Mouse (Mus musculus): ENCODE measurements at regions not wholly inside any gene's neighbourhood (a gene's known extent, or its start where the extent isn't known, plus 50 kb on each side); places are given as distances from the start of the nearest gene placed in this dataset.

DNA sequence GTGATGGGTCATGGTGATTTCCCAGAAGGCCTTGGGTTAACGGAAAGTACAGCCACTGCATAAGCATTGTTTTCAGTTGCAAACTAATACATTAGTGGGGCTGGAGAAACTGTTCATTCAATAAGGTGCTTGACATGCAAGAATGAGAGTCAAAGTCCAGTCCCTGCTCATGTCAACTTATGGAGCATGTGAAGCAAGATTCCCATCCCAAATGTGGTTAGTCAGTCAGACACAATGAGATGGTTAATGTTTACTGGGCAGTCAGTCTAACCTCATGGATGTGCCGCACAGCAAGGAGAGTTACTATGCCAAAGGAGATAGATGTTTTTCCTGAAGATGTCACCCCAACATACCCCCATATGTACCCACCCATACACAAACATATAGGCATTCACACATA is 993.8 kb upstream of the Jmjd1c start:
- DNase-seq (ENCODE audit: low spot score in 2 of 2) = no peak

DNA sequence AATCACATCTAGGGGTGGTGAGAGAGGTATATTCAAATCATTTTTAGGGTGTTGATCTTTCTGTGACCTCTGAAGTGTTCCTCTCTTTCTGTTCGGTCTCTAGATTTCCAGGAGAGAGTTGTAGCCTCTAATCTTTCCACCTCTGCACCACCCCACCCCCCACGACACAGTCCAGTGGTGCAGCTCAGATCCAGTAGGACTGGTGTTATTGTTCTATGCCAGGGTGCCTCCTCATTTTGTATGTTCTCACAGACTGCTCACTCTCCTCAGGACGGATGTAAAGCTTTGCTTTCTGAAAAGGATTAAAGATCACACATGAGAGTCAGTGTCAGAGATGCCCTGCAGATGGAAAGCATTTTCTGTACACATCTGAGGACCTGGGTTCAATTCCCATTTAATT is 964.6 kb upstream of the Jmjd1c start:
- DNase-seq (ENCODE audit: low spot score in 2 of 2) = no peak

DNA sequence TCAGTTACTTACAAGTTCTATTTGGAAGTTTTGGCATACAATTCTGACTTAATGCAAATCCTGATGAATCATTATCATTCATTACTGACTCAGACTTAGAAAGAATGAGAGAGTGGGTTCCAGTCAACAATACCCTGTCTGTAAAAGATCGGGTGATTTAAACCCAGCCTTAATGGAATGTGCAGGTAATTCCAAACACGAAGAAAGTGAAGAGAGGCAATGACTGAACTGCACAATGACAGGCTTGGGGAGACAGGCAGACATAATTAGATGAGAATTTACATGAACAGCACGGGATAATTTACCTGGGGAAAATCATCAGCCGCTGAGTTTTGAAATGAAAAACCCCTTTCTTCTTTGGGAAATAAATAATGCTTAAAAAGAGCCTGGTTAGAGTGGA is 963.9 kb upstream of the Jmjd1c start:
- DNase-seq (ENCODE audit: low spot score in 2 of 2) = no peak

DNA sequence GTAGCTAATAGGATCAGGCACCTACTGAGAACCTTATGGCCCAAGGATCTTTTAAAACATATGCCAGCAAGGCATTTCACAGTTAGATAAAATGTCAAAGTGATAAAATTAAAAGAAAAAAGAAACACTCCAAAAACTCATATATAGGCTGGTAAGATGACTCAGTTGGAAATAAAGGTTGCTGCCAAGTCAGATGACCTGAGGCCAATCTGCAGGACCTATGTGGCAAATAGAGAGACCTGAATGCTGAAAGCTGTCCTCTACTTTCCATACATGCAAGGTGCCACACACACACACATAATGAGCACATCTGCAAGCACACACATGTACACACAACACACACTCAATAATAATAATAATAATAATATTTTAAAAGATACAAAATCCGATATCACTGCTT is 953.5 kb upstream of the Jmjd1c start:
- no peak for DNase-seq (ENCODE audit: low spot score in 2 of 2)

DNA sequence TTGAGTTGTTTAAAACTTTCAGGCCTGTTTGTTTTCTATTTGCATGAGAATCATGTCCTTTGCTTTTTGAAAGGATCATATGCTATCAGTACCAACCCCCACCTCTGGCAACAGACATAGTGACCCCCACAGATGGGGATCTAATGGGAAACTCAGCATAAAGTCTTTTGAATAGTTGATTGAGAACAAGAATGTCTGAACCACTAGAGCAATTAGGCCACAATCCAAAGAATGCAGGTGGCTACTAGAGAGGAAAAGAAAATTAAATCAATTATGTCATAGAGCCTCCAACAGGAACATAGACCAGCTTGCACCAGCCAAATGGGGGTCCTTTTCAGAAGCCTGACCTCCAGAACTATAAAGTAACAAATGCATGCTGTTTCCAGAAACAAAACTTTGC is 953.0 kb upstream of the Jmjd1c start:
- DNase-seq (ENCODE audit: low spot score in 2 of 2) = no peak

DNA sequence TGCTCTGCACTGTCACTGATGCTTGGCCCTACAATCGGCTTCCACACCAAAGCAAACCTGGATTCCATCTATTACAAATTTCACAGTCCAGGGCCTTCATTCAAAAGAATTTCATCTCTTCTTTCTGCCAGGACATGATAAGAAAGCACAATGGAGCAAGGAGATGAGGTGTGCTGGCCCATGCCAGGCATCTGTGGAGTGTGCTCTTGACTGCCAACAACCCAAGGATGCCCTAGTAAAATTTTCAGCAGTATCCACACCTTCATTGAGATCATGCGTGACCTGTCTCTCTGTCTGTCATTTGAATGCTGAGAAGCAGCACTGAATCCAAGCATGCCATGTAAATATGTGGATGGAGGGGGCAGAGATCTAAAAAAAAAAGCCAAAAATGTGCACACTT is 945.0 kb upstream of the Jmjd1c start:
- DNase-seq (ENCODE audit: low spot score in 2 of 2) = no peak

DNA sequence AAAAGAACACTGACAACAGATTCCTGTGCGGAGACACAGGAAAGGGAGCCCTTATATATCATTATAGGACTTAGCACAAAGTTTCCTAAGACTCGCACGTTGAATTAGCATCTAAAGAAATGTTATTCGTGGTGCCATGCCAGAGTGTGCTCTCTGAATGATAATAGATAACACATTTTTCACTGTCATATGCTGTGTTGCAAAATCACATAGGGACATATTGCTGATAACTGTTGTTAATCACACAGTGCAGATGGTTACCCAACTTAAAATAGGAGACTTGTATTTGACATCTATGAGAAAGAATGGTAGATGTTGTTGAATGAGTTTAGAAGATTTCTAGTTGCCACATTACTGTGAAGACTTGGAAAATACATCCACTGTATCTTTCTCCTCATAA is 943.1 kb upstream of the Jmjd1c start:
- no peak for DNase-seq (ENCODE audit: low spot score in 2 of 2)

DNA sequence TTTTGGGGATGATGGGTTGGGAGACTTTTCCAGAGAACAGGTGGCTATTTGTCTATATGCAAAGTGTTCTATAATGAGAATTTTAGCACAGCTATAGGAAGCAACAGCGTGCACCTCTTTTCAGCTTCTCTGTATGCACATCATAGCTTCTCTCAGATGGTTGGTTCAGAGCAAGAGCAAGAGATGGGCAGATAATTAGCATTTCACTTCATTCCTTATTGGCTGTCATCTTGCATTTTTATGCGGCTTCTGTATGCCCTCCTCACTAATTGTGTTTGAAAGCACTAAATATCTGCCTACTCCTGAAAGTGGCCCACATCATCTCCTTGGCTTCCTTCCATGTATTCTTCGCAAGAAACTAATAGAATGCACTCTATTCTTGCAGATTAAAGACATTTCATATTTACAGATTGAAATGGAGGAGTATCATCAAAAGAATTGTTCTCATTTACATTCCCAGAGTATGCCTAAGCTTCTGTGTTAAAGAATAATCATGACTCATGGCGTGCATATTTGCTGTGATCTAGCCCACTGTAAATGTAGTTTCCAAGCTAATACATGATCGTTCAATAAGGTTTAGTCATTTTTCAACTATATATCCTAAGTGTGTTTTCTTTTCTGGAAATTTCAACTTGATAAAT is 934.9 kb upstream of the Jmjd1c start:
- no peak for DNase-seq (ENCODE audit: low spot score in 2 of 2)

DNA sequence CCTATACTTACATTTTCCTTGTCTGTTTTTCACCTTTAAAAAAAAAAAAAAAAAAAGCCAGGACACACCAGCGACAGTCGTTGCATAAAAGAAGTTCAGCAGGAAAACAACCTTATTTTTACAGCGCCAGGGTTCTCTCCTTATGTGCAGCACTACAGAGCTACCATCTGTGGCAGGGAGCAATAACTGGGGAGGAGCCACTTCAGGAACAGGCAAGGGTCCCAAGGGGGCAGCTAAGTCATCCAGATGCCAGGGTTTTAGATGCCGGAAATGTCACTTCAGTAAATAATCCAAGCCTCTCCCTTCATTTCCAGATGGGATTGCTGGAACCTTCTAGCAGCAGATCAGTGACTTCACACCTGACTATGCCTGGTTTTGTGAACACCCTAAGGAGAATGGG is 923.1 kb upstream of the Jmjd1c start:
- DNase-seq (ENCODE audit: low spot score in 2 of 2) = no peak

DNA sequence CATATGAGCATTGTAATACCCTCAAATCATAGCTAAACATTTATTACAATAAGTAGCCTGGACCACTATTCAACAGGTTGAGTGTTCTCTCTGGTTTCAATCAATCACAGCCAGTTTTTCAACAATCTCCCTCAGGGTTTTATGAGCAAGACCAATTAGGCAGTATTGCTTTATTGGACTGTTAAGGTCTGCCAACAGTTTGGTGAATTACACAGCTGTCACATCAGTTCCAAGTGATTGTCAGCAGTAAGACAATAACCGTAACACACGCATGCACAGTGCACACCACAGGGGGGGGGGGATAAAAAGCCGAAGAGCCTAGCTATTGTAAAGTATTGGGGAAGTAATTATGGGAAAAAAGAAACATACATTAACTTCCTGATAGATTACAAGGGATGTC is 918.6 kb upstream of the Jmjd1c start:
- DNase-seq (ENCODE audit: low spot score in 2 of 2) = no peak

DNA sequence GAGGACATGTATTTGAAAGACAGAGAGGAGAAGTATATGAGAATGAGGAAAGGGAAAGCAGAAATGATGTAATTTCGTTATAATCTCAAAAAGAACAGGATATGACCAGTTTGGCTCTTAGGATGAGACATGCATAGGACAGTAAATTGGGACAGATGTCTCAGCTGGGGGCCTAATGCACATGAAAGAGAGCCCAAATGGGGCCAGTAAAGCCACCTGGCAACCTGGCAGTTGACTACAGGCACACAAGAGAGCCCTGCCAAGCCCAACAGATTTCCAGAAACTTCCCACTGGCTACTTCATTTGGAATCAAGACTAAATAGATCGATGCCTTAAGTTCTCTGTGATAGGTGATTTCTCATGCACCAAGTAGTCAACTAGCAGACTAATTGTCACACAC is 914.7 kb upstream of the Jmjd1c start:
- DNase-seq (ENCODE audit: low spot score in 2 of 2) = no peak

DNA sequence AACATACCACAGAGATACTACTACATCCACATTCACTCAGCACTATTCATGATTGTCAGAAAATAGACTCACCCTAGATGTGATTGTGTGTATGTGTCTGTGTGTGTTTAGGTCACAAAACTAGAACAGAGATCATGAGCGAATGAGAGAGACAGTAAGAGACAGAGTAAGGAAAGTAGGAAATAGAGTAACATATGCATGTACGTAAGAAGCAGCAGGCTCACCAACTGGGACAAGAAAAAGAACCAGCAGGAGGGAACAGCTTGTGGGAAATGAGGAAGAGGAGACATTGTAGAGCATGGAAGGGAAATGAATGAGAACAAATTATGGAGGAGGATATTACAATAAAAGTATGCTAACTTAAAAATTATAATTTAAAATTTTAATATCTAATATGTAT is 912.9 kb upstream of the Jmjd1c start:
- DNase-seq (ENCODE audit: low spot score in 2 of 2) = no peak

DNA sequence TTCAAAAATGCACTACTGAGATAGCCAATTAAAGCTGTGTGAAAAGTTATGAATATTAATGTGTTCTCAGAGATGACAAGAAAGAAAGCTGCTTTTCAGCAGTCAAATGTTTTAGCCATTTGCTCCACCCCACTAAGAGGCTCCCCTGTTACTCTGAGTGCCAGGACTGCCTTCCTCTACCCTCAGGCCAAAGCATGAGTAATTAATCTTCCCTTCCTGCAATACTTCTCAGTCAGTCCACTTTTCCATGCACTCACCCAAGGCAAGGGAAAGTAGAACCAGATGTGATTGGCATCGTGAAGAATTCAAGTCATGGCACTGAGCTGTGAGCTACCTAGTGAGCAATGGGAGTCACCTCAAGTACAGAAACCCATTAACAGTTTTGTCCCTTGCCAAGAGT is 908.9 kb upstream of the Jmjd1c start:
- no peak for DNase-seq (ENCODE audit: low spot score in 2 of 2)

DNA sequence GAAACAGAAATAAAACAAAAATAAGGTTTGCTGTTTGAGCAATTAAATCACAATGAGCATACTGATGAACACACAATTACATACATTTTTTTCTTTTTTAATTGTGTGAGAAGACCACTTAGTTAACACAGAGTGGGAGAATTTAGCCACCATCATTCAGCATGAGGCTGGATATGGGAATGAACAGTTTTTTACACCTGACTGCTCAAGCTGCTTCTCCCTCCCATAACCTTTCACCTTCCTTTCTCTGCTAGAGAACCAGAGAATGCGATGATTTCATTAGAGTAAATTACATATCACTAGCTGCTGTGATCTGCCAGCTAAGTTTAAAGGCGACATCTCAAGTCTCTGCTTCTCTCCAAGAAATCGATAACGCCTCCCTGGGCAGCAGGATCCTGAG is 894.8 kb upstream of the Jmjd1c start:
- no peak for DNase-seq (ENCODE audit: low spot score in 2 of 2)

DNA sequence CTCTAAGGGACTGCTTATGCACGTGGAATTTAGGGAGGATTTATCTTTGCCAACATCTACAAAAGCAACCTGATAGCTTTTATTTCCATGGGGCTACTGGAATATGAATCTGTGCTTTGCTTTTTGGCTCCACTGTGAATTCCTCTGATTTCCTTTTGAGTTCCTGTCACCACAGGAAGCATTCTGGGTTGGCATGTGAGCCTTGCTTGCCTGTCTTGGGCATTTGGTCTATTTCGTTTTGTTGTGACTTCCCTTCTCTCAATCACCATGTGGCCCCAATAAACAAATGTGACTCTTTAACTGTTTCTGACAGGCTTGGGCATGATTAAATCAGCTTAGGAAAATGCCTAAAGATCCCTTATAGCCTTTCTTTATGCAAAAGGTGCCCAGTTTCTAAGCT is 867.8 kb upstream of the Jmjd1c start:
- no peak for DNase-seq (ENCODE audit: low spot score in 2 of 2)

DNA sequence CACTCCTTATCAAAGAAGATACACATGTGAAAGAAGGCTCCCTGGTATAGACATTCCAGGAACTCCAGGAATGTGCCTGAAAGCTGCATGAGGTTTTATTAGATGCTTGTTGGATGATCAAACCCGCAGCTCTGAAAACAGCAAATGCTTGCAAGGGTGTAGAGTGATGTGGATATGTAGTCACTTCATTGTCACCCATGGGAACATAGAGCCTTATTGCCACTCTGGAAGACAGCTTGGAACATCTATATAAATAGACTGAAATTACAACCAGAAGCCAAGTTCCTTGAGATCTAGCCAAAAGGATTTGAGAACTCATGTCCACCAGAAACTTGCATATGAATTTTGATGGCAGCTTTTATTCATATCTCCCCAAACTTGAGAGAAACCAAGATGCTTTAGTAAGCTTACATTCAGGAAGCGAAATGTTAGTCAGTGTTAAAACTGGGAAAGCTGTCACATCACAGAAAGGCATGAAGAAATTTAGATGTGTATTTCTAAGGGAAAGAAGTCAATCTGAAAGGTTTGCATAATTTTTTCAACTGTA is 861.5 kb upstream of the Jmjd1c start:
- no peak for DNase-seq (ENCODE audit: low spot score in 2 of 2)

DNA sequence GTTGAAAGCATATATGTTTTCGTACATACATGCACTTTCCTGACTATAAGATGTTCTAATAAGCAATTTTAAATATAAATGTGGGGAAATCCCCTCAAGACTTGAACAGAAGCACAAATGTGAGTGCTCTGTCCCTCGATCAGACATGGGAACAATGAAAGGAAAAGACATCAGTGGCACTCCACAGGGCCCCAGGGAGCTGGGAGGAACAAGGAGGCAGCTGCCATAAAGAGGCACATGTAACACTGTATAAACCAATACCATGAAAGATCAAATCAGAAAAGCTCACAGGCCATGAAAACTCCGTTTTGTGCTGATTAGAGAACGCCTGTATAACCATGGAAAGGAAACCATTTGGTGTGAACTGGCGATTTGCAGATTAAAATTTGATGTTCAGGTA is 839.5 kb upstream of the Jmjd1c start:
- DNase-seq (ENCODE audit: low spot score in 2 of 2) = no peak

DNA sequence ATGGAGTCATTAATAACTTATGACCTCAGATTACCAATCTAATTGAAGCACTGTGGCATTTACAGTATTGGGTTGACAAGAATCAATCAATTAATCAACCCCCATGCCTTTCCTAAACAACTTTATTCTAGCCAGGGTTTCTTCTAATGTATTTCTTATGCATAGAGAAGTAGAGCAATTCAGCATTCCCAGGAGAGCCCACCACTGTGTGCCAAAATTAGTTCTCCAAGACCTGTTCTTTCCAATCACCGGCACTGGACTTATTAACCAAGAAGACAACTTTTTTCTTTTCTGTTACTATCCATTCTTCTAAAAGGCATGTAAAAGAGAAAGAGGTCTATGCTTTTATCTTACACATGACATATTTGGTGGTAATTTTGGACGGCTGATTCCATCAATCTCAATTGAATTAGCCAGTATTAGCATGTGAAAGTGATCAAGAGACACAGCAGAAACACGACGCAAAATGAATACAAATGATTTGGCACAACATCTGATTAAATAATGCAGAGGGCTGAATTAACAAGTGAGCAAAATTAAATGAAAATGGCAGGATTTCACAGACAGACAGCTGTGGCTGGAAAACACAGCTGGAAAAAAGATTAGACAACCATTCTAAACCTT is 825.2 kb upstream of the Jmjd1c start:
- no peak for DNase-seq (ENCODE audit: low spot score in 2 of 2)

DNA sequence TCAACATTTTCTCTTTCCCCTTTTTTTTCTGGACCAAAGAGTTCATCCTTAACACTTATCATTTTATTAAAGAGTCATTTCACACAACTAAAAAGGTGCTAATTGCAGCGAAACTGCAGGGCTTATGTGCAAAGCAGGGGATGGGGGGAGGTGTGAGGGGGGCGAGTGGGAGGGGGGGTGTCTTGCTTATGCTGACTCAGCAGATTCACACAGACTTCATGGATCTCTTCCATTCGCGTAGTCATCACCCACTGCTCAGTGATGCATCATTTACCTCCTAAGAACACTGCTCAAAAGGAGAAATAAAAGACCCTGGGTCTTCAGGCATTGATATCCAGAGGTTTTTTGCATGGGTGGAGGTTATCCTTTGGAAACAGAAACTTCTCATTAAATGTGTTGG is 800.3 kb upstream of the Jmjd1c start:
- no peak for DNase-seq (ENCODE audit: low spot score in 2 of 2)

DNA sequence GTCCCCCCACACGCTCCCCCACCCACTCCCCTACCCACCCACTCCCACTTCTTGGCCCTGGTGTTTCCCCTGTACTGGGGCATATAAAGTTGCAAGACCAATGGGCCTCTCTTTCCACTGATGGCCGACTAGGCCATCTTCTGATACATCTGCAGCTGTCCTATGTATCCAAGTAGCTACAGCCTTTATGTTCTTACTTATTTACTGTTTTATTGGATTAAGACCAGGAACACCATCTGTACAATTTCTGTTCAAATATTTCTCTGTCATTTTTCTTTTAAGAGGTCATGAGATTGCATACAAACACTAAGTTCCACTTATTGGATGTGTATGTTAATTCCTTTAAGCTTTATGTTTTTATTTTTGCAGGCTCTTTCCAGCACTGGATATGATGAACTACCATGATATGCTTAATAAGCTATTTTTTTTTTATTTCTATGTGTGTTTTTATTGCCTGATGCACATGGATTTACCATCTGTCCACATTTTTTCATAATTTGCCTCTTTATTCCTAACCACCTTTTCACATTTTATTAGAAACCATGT is 792.6 kb upstream of the Jmjd1c start:
- DNase-seq (ENCODE audit: low spot score in 2 of 2) = no peak

DNA sequence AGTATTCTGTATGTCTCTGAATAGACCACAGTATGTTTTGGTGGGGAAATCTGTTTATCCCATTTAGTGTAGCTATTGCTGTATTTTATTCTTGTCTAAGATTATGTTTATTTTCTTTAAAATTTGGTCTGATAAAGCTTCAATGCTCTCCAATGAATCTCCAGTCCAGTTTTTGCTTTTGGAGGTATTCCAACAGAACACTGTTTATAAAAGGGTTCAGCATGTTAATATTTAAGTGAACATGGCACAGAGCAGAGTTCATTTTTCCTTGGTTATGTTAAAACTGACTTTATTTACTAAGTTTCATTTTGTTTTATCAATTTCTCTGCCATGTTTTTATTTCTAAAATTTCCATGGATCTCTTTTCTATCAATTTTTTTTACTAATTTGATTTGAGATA is 791.0 kb upstream of the Jmjd1c start:
- DNase-seq (ENCODE audit: low spot score in 2 of 2) = no peak

DNA sequence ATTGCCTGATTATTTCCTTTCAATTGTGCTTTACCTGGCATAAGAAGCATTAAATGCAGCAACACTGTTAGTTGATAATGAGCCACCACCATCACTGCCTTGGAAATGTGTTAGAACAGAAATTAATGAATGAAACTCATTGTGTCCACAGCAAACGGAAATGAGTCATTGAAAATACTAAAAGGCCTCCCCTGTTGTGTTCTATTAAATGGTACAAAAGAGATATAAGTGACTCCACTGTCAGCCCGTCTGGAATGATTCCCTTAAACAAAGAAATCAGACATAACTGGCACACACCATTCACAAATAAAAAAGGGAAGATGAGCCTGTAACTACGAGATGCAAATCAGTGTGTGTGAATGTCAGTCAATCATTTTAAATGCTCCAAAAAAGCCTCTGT is 764.8 kb upstream of the Jmjd1c start:
- no peak for DNase-seq (ENCODE audit: low spot score in 2 of 2)

DNA sequence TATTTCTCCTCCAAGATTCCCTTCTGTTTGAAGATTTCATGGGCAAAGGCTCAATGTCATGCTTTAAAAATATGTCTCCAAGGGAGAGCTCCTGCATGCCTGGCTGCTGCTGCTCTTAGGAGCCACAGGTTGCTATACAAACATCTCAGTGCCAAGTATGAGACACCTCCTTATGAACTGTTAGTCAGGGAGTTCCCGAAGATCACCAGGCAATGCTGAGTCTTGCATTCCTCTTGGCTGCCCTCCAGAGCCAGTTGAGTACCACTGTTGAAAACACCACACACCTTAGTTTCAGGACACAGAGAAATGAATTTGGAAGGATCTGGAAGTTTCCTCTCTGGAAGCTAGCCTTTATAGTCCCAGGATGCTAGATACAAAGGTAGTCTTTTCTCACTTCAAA is 757.9 kb upstream of the Jmjd1c start:
- no peak for DNase-seq (ENCODE audit: low spot score in 2 of 2)

Measured in layer of hippocampus, adult 8-10 months (tissue).